12 mouse cellular contexts compared by ENCODE assay signal in genomic region chrX:73468330-73468729, GRCm38 (mm10). TPM values are rescaled to one million over a fixed set of nuclear protein-coding genes. Genes with fewer than 3 reads are reported as not detected.
DNase-seq lines count a peak whose midpoint lies in the region; ATAC-seq and TF ChIP-seq lines count a peak whose summit lies in the region.
"Had no signal": no experiment of that assay in that cellular context is flagged by ENCODE, and none has a peak within 500 bp of the region (broad histone marks: within the 10 kb centered on the region; RNA-seq: fewer than 3 reads in every experiment).

No protein-coding gene starts in this region.

- peaks cover 34% of the 10 kb centered on the region for H3K27me3 ChIP-seq in hindbrain, embryonic 10.5 days (ENCODE audit: insufficient read depth, poor library complexity, severe bottlenecking)
- H3K27me3 ChIP-seq in hindbrain, embryonic 16.5 days (replicated peaks; ENCODE audit: control insufficient read depth, insufficient read depth, low read length): no peaks in the 10 kb centered on the region
- H3K27me3 ChIP-seq in kidney, postnatal 0 days (ENCODE audit: insufficient read depth, low read length): no peaks in the 10 kb centered on the region

- no peaks in the 10 kb centered on the region for H3K9me3 ChIP-seq in hindbrain, embryonic 10.5 days
- H3K9me3 ChIP-seq in hindbrain, embryonic 16.5 days (ENCODE audit: control insufficient read depth, low read length): no peaks in the 10 kb centered on the region
- no peaks in the 10 kb centered on the region for H3K9me3 ChIP-seq in kidney, postnatal 0 days (replicated peaks; ENCODE audit: low read length)

- ATAC-seq in hindbrain, embryonic 16.5 days: no peak
- ATAC-seq in kidney, postnatal 0 days (replicated peaks; ENCODE audit: low FRiP score, low read depth): no peak
- ATAC-seq: forebrain, embryonic 16.5 days had no signal

- H3K36me3 ChIP-seq in hindbrain, embryonic 10.5 days: no peaks in the 10 kb centered on the region
- H3K36me3 ChIP-seq in hindbrain, embryonic 16.5 days (ENCODE audit: control insufficient read depth, insufficient read depth, low read length): no peaks in the 10 kb centered on the region
- H3K36me3 ChIP-seq in kidney, postnatal 0 days (ENCODE audit: insufficient read depth, low read length): no peaks in the 10 kb centered on the region

- H3K4me1 ChIP-seq in hindbrain, embryonic 10.5 days (replicated peaks): no peaks in the 10 kb centered on the region
- no peaks in the 10 kb centered on the region for H3K4me1 ChIP-seq in hindbrain, embryonic 16.5 days (ENCODE audit: control insufficient read depth, insufficient read depth, low read depth, low read length)
- H3K4me1 ChIP-seq in kidney, postnatal 0 days (replicated peaks; ENCODE audit: insufficient read depth, low read length): no peaks in the 10 kb centered on the region

- H3K9ac ChIP-seq in hindbrain, embryonic 16.5 days (ENCODE audit: low read depth, low read length): no peak overlapping the region
- H3K9ac ChIP-seq in kidney, postnatal 0 days (ENCODE audit: low read depth, low read length): no peak overlapping the region

- H3K4me3 ChIP-seq in hindbrain, embryonic 10.5 days: no peak overlapping the region
- H3K4me3 ChIP-seq in hindbrain, embryonic 16.5 days (ENCODE audit: low read length): no peak overlapping the region
- no peak overlapping the region for H3K4me3 ChIP-seq in kidney, postnatal 0 days (replicated peaks; ENCODE audit: low read depth, low read length)

- TF ChIP-seq CTCF in kidney, postnatal 0 days (IDR thresholded peaks at IDR 0.05; ENCODE audit: low read depth): no peak

- WGBS in hindbrain, embryonic 10.5 days: 77% methylated on average over 3 of the region's 3 CpGs
- WGBS in hindbrain, embryonic 16.5 days: 74% methylated on average over 2 of the region's 3 CpGs
- WGBS in kidney, postnatal 0 days: 73% methylated on average over 3 of the region's 3 CpGs

- DNase-seq in hindbrain, embryonic 10.5 days (ENCODE audit: low spot score): no peak
- peak; percentile 50 for DNase-seq in lung, postnatal 10 days
- DNase-seq in lung, postnatal 25 days (ENCODE audit: low spot score): no peak
- DNase-seq in kidney, postnatal 0 days (ENCODE audit: low spot score): peak; percentile 50
- DNase-seq in urinary bladder, adult 18-20 months (ENCODE audit: low spot score in 2 of 2): no peak
- no peak for DNase-seq in spleen, adult 12 weeks (ENCODE audit: low spot score)
- DNase-seq: right cerebral cortex, postnatal 4 days had no signal

- H3K27ac ChIP-seq in hindbrain, embryonic 10.5 days: peak overlapping the region; percentile 12; the same call in 1 of the 2 replicates
- H3K27ac ChIP-seq in hindbrain, embryonic 16.5 days (ENCODE audit: low read depth, low read length): no peak overlapping the region
- no peak overlapping the region for H3K27ac ChIP-seq in kidney, postnatal 0 days

- H3K4me2 ChIP-seq in hindbrain, embryonic 16.5 days (ENCODE audit: low read length): no peak overlapping the region
- no peak overlapping the region for H3K4me2 ChIP-seq in kidney, postnatal 0 days (ENCODE audit: low read length)

RNA-seq across cellular contexts. Expression of gene Haus7, which starts 9.5 kb away (rescaled TPM):
- 79.7 and 81.4 TPM in 2 replicates for polyA plus RNA-seq in hindbrain, embryonic 10.5 days (2016; fragmentation: Nextera tagmentation; extraction: Ambion mirVana)
- 68.4 and 70.7 TPM in 2 replicates for polyA plus RNA-seq in hindbrain, embryonic 16.5 days (2015; fragmentation: Nextera tagmentation; extraction: Ambion mirVana)
- polyA plus RNA-seq in kidney, postnatal 0 days (2015; fragmentation: Nextera tagmentation; extraction: Ambion mirVana): 40.3 and 49.3 TPM in 2 replicates

RNA-seq across cellular contexts. Expression of gene Bgn, which starts 15.1 kb away (rescaled TPM):
- polyA plus RNA-seq in hindbrain, embryonic 10.5 days (2016; fragmentation: Nextera tagmentation; extraction: Ambion mirVana): 17.0 and 24.3 TPM in 2 replicates
- polyA plus RNA-seq in hindbrain, embryonic 16.5 days (2015; fragmentation: Nextera tagmentation; extraction: Ambion mirVana): 23.2 and 40.9 TPM in 2 replicates
- polyA plus RNA-seq in kidney, postnatal 0 days (2015; fragmentation: Nextera tagmentation; extraction: Ambion mirVana): 90.4 and 93.4 TPM in 2 replicates

RNA-seq across cellular contexts. Expression of gene Trex2, which starts 33.2 kb away (rescaled TPM):
- 0.16 TPM in 1 of 2 replicates, not detected in the other for polyA plus RNA-seq in hindbrain, embryonic 10.5 days (2016; fragmentation: Nextera tagmentation; extraction: Ambion mirVana)
- not detected in 2 replicates for polyA plus RNA-seq in hindbrain, embryonic 16.5 days (2015; fragmentation: Nextera tagmentation; extraction: Ambion mirVana)
- 0.12 and 0.18 TPM in 2 replicates for polyA plus RNA-seq in kidney, postnatal 0 days (2015; fragmentation: Nextera tagmentation; extraction: Ambion mirVana)
- polyA plus RNA-seq: cortical plate, adult 2 months; forebrain, embryonic 16.5 days; hindbrain, embryonic 11.5 days; liver, embryonic 16.5 days had no signal

RNA-seq across cellular contexts. Expression of gene Atp2b3, which starts 34.6 kb away (rescaled TPM):
- 0.21 and 0.42 TPM in 2 replicates for polyA plus RNA-seq in hindbrain, embryonic 10.5 days (2016; fragmentation: Nextera tagmentation; extraction: Ambion mirVana)
- polyA plus RNA-seq in hindbrain, embryonic 16.5 days (2015; fragmentation: Nextera tagmentation; extraction: Ambion mirVana): 8.9 and 9.1 TPM in 2 replicates
- polyA plus RNA-seq in kidney, postnatal 0 days (2015; fragmentation: Nextera tagmentation; extraction: Ambion mirVana): 0.11 and 0.22 TPM in 2 replicates

RNA-seq across cellular contexts. Expression of gene Zfp92, which starts 57.4 kb away (rescaled TPM):
- polyA plus RNA-seq in hindbrain, embryonic 10.5 days (2016; fragmentation: Nextera tagmentation; extraction: Ambion mirVana): 0.10 and 0.17 TPM in 2 replicates
- polyA plus RNA-seq in hindbrain, embryonic 16.5 days (2015; fragmentation: Nextera tagmentation; extraction: Ambion mirVana): 1.7 and 1.9 TPM in 2 replicates
- polyA plus RNA-seq in kidney, postnatal 0 days (2015; fragmentation: Nextera tagmentation; extraction: Ambion mirVana): 0.04 and 0.05 TPM in 2 replicates
- polyA plus RNA-seq: liver, embryonic 16.5 days had no signal

Comparison
In these comparisons a context has a peak if more than half of its experiments do, and no peak if none do; other contexts are left out.
1. DNase-seq: peak in lung, postnatal 10 days (single experiment) and kidney, postnatal 0 days (single experiment); none in hindbrain, embryonic 10.5 days (single experiment), lung, postnatal 25 days (single experiment), urinary bladder, adult 18-20 months (0 of 2) and spleen, adult 12 weeks (single experiment).